Mouse (Mus musculus): ENCODE measurements at regions not wholly inside any gene's neighbourhood (a gene's known extent, or its start where the extent isn't known, plus 50 kb on each side); places are given as distances from the start of the nearest gene placed in this dataset.

- TF ChIP-seq GATA1 (IDR thresholded peaks at IDR 0.05; ENCODE audit: borderline replicate concordance, low read length) (no peak), FLI1 (IDR thresholded peaks at IDR 0.05; ENCODE audit: low read length) (no peak)
Measured at GRCm38 (mm10) chr17:16069334-16069733, 238.5 kb upstream of the Rgmb start.
